ENCODE assay signal across 9 mouse cellular contexts in the genomic region with DNA sequence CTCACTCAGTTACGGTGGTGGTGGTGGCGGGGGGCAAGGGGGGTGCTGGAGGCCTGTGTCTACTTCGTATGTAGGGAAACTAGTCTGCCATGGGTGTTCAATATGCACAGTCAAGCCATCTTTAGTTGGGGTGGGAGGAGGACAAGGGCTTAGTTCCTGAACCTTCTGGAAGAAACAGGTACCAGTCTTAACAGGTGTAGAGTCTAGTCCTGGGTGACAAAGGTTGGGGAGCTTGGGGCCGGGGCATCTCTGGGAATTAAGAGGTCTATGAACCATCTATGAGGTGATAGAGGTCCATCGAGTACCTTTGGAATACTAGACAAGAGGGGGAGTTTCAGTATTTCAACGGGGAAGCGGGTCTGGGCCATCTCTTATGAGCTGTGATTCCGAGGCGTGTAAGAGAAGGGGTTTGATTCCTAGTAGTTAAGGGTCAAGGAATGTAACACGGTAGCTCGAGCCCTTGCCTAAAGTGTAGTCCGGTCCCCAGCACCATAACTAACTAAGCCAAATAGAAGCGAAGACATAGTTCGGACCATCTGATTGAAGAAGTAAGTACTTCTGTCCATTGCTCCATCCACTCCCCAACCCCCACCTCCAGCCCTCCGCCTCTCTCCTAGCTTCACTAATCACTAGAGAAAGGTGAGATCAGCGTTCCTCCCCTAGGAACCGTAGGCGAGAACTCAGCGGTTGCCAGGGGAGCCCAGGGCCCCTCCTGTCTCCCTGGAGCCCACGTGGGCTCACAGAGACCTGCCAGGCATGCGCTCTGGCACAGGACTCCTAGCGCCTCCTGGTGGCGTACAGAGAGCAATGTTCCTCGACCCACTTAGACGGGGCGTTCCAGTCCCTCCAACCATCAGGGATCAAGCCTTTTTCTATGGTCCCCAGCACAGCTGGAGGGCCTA. TPM values are rescaled to one million over a fixed set of nuclear protein-coding genes. Genes with fewer than 3 reads are reported as not detected.
DNase-seq lines count a peak whose midpoint lies in the region; ATAC-seq and TF ChIP-seq lines count a peak whose summit lies in the region.
"Had no signal": no experiment of that assay in that cellular context is flagged by ENCODE, and none has a peak within 500 bp of the region (broad histone marks: within the 10 kb centered on the region; RNA-seq: fewer than 3 reads in every experiment).

No protein-coding gene starts in this region.

- peaks cover 18% of the 10 kb centered on the region for H3K4me1 ChIP-seq in embryonic facial prominence, embryonic 15.5 days
- H3K4me1 ChIP-seq in hindbrain, embryonic 14.5 days (replicated peaks; ENCODE audit: control insufficient read depth, insufficient read depth, low read length): peaks cover 8% of the 10 kb centered on the region; the same call in 1 of the 2 replicates

- H3K9ac ChIP-seq in embryonic facial prominence, embryonic 15.5 days: no peak overlapping the region
- no peak overlapping the region for H3K9ac ChIP-seq in hindbrain, embryonic 14.5 days

- no peak overlapping the region for H3K27ac ChIP-seq in embryonic facial prominence, embryonic 15.5 days (replicated peaks)
- no peak overlapping the region for H3K27ac ChIP-seq in hindbrain, embryonic 14.5 days
- peak overlapping the region; percentile 94 for H3K27ac ChIP-seq in left cerebral cortex, adult 2 months
- H3K27ac ChIP-seq: macrophage had no signal

- intact Hi-C loops in left cerebral cortex, adult 2 months (cut with DNase I): no loop called here

- 0 out of 2 replicates have a peak overlapping the region, but pooled peaks have one; percentile 8 for H3K4me3 ChIP-seq in embryonic facial prominence, embryonic 15.5 days (replicated peaks)
- H3K4me3 ChIP-seq in hindbrain, embryonic 14.5 days (replicated peaks; ENCODE audit: low read length): peak overlapping the region; percentile 52; the same call in 1 of the 2 replicates
- peak overlapping the region; percentile 60 for H3K4me3 ChIP-seq in left cerebral cortex, adult 2 months

- peak overlapping the region; percentile 79; the same call in 1 of the 2 replicates for H3K4me2 ChIP-seq in embryonic facial prominence, embryonic 15.5 days (replicated peaks)
- H3K4me2 ChIP-seq in hindbrain, embryonic 14.5 days (replicated peaks): peak overlapping the region; percentile 82

- H3K36me3 ChIP-seq in embryonic facial prominence, embryonic 15.5 days: no peaks in the 10 kb centered on the region
- peaks cover 15% of the 10 kb centered on the region; the same call in 1 of the 2 replicates for H3K36me3 ChIP-seq in hindbrain, embryonic 14.5 days (replicated peaks; ENCODE audit: control insufficient read depth, insufficient read depth)

- H3K27me3 ChIP-seq in embryonic facial prominence, embryonic 15.5 days: peaks cover 81% of the 10 kb centered on the region
- H3K27me3 ChIP-seq in hindbrain, embryonic 14.5 days (ENCODE audit: control insufficient read depth, insufficient read depth, low read length): peaks cover 87% of the 10 kb centered on the region

- H3K9me3 ChIP-seq in embryonic facial prominence, embryonic 15.5 days (replicated peaks): no peaks in the 10 kb centered on the region
- H3K9me3 ChIP-seq in hindbrain, embryonic 14.5 days (ENCODE audit: control insufficient read depth, low read length): no peaks in the 10 kb centered on the region

- peak; percentile 76 for TF ChIP-seq CTCF in left cerebral cortex, adult 2 months (IDR thresholded peaks at IDR 0.05)

- ATAC-seq in embryonic facial prominence, embryonic 15.5 days (ENCODE audit: insufficient number of reproducible peaks, low FRiP score, low TSS enrichment, low read depth): no peak
- ATAC-seq in hindbrain, embryonic 14.5 days (ENCODE audit: low FRiP score): no peak
- ATAC-seq in megakaryocyte, adult 5-6 weeks (ENCODE audit: poor library complexity, severe bottlenecking): peak; percentile 89

- DNase-seq in adrenal gland, postnatal 14 days: peak; percentile 66
- no peak for DNase-seq in adrenal gland, adult 2 months
- peak; percentile 42 for DNase-seq in T-cell, adult 2 months (ENCODE audit: low spot score)
- DNase-seq in hindbrain, embryonic 14.5 days (ENCODE audit: low spot score): no peak
- DNase-seq in left cerebral cortex, adult 2 months (ENCODE audit: extremely low spot score in 1 of 2, low spot score in 2 of 2): peak; percentile 70 to 72
- DNase-seq in right cerebral cortex, postnatal 36 days (ENCODE audit: low spot score in 2 of 2): peak; percentile 69 to 70

- 16% methylated on average over 26 of the region's 26 CpGs for WGBS in embryonic facial prominence, embryonic 15.5 days
- WGBS in hindbrain, embryonic 14.5 days: 21% methylated on average over 26 of the region's 26 CpGs

RNA-seq across cellular contexts. Expression of gene Gm20479, which starts 40.1 kb away (rescaled TPM):
- total RNA-seq in adrenal gland, postnatal 14 days (2021): 1.8 TPM in 2 replicates
- 1 to 10 TPM in 1 of 2 experiments, not detected in 1; 6.3 TPM for total RNA-seq in adrenal gland, adult 2 months (2021)
- polyA plus RNA-seq in adrenal gland, adult 2 months (2012; rRNA removed): 0.28 TPM in 2 replicates
- polyA plus RNA-seq in embryonic facial prominence, embryonic 15.5 days (2015; fragmentation: Nextera tagmentation; extraction: Ambion mirVana): 0.35 and 0.43 TPM in 2 replicates
- polyA plus RNA-seq in hindbrain, embryonic 14.5 days (2014; fragmentation: Nextera tagmentation; extraction: Ambion mirVana): not detected in 2 replicates
- total RNA-seq in left cerebral cortex, adult 2 months (2021): not detected
- not detected in 2 replicates for total RNA-seq in megakaryocyte, adult 5-6 weeks (2015)
- not detected in 2 replicates for total RNA-seq in megakaryocyte, adult 5-6 weeks (2017)
- polyA plus RNA-seq: macrophage had no signal

RNA-seq across cellular contexts. Expression of gene Shkbp1, which starts 41.5 kb away (rescaled TPM):
- 16.1 and 26.1 TPM in 2 replicates for total RNA-seq in adrenal gland, postnatal 14 days (2021)
- total RNA-seq in adrenal gland, adult 2 months (2021): 10 to 100 TPM; 11.3 to 22.5 TPM
- polyA plus RNA-seq in adrenal gland, adult 2 months (2012; rRNA removed): 60.8 and 74.5 TPM in 2 replicates
- polyA plus RNA-seq in embryonic facial prominence, embryonic 15.5 days (2015; fragmentation: Nextera tagmentation; extraction: Ambion mirVana): 36.8 and 46.2 TPM in 2 replicates
- 30.6 and 34.6 TPM in 2 replicates for polyA plus RNA-seq in hindbrain, embryonic 14.5 days (2014; fragmentation: Nextera tagmentation; extraction: Ambion mirVana)
- total RNA-seq in left cerebral cortex, adult 2 months (2021): 10 to 100 TPM; 23.2 to 40.3 TPM
- 42.6 and 43.6 TPM in 2 replicates for total RNA-seq in megakaryocyte, adult 5-6 weeks (2015)
- total RNA-seq in megakaryocyte, adult 5-6 weeks (2017): 30.9 and 34.0 TPM in 2 replicates

RNA-seq across cellular contexts. Expression of gene Sptbn4, which starts 50.2 kb away (rescaled TPM):
- total RNA-seq in adrenal gland, postnatal 14 days (2021): 0.74 and 1.5 TPM in 2 replicates
- total RNA-seq in adrenal gland, adult 2 months (2021): 1 to 10 TPM; 1.5 to 1.9 TPM
- 0.84 and 2.3 TPM in 2 replicates for polyA plus RNA-seq in adrenal gland, adult 2 months (2012; rRNA removed)
- 0.43 and 0.85 TPM in 2 replicates for polyA plus RNA-seq in embryonic facial prominence, embryonic 15.5 days (2015; fragmentation: Nextera tagmentation; extraction: Ambion mirVana)
- polyA plus RNA-seq in hindbrain, embryonic 14.5 days (2014; fragmentation: Nextera tagmentation; extraction: Ambion mirVana): 4.0 and 4.2 TPM in 2 replicates
- total RNA-seq in left cerebral cortex, adult 2 months (2021): 100 to 1,000 TPM; 153 to 162 TPM
- total RNA-seq in megakaryocyte, adult 5-6 weeks (2015): 0.13 and 0.32 TPM in 2 replicates
- total RNA-seq in megakaryocyte, adult 5-6 weeks (2017): 0.07 and 0.20 TPM in 2 replicates

RNA-seq across cellular contexts. Expression of gene Blvrb, which starts 50.5 kb away (rescaled TPM):
- 72.6 and 76.9 TPM in 2 replicates for total RNA-seq in adrenal gland, postnatal 14 days (2021)
- total RNA-seq in adrenal gland, adult 2 months (2021): 10 to 100 TPM; 48.4 to 51.1 TPM
- 70.2 and 86.2 TPM in 2 replicates for polyA plus RNA-seq in adrenal gland, adult 2 months (2012; rRNA removed)
- polyA plus RNA-seq in embryonic facial prominence, embryonic 15.5 days (2015; fragmentation: Nextera tagmentation; extraction: Ambion mirVana): 73.0 and 73.5 TPM in 2 replicates
- polyA plus RNA-seq in hindbrain, embryonic 14.5 days (2014; fragmentation: Nextera tagmentation; extraction: Ambion mirVana): 17.7 and 25.4 TPM in 2 replicates
- total RNA-seq in left cerebral cortex, adult 2 months (2021): 10 to 100 TPM; 18.1 to 18.3 TPM
- total RNA-seq in megakaryocyte, adult 5-6 weeks (2015): 35.3 and 42.0 TPM in 2 replicates
- total RNA-seq in megakaryocyte, adult 5-6 weeks (2017): 15.5 and 16.2 TPM in 2 replicates

RNA-seq across cellular contexts. Expression of gene Ltbp4, which starts 59.8 kb away (rescaled TPM):
- 122 and 126 TPM in 2 replicates for total RNA-seq in adrenal gland, postnatal 14 days (2021)
- 10 to 100 TPM; 70.3 to 94.7 TPM for total RNA-seq in adrenal gland, adult 2 months (2021)
- polyA plus RNA-seq in adrenal gland, adult 2 months (2012; rRNA removed): 253 and 263 TPM in 2 replicates
- polyA plus RNA-seq in embryonic facial prominence, embryonic 15.5 days (2015; fragmentation: Nextera tagmentation; extraction: Ambion mirVana): 85.5 and 92.3 TPM in 2 replicates
- 10.4 TPM in 2 replicates for polyA plus RNA-seq in hindbrain, embryonic 14.5 days (2014; fragmentation: Nextera tagmentation; extraction: Ambion mirVana)
- 10 to 100 TPM; 48.1 to 51.2 TPM for total RNA-seq in left cerebral cortex, adult 2 months (2021)
- total RNA-seq in megakaryocyte, adult 5-6 weeks (2015): not detected in 2 replicates
- total RNA-seq in megakaryocyte, adult 5-6 weeks (2017): not detected in 2 replicates
- polyA plus RNA-seq: macrophage had no signal

Comparison
In these comparisons a context has a peak if more than half of its experiments do, and no peak if none do; other contexts are left out.
1. DNase-seq: peak in adrenal gland, postnatal 14 days (single experiment), T-cell, adult 2 months (single experiment), left cerebral cortex, adult 2 months (2 of 2) and right cerebral cortex, postnatal 36 days (2 of 2); none in adrenal gland, adult 2 months (single experiment) and hindbrain, embryonic 14.5 days (single experiment).
2. H3K4me3 ChIP-seq: peak in every context shown above with its lines; median percentile 60 in left cerebral cortex, adult 2 months; 52 in hindbrain, embryonic 14.5 days; 8 in embryonic facial prominence, embryonic 15.5 days.
3. RNA of gene Sptbn4, which starts 50.2 kb away (total RNA-seq): 153 to 162 TPM in left cerebral cortex, adult 2 months; 1.5 to 1.9 TPM in adrenal gland, adult 2 months, 0.74 to 1.5 TPM in adrenal gland, postnatal 14 days and 0.07 to 0.32 TPM in megakaryocyte, adult 5-6 weeks; every median in the first group is over 10 times any median in the second.